Mouse (Mus musculus) liver, embryonic 12.5 days (tissue): ENCODE results near the gene Ttc28. TPM values are rescaled to one million over a fixed set of nuclear protein-coding genes. Genes with fewer than 3 reads are reported as not detected.

ENCODE experiments used
- ATAC-seq: fragments of 200-750 bp; cut with Nextera tagmentation; 2 replicates; pipeline ENCODE4 v1.8.0; 2017; ENCODE audit warnings: moderate number of reproducible peaks, mild to moderate bottlenecking, moderate library complexity
- H3K27ac ChIP-seq: fragments of 300-500 bp; sonication (generic); 2 replicates; pipeline ENCODE4 v1.5.1; 2016; ENCODE audit warnings: mild to moderate bottlenecking
- H3K27me3 ChIP-seq: fragments of 300-500 bp; sonication (generic); replicated peaks from 2 replicates; pipeline ENCODE4 v1.6.1; 2016; ENCODE audit warnings: mild to moderate bottlenecking, moderate library complexity
- H3K36me3 ChIP-seq: fragments of 300-500 bp; sonication (generic); 2 replicates; pipeline ENCODE4 v1.6.1; 2016; ENCODE audit warnings: mild to moderate bottlenecking, moderate library complexity
- H3K4me1 ChIP-seq: fragments of 300-500 bp; sonication (generic); 2 replicates; pipeline ENCODE4 v1.6.1; 2016
- H3K4me2 ChIP-seq: fragments of 300-500 bp; sonication (generic); 2 replicates; pipeline ENCODE4 v1.6.1; 2016; ENCODE audit warnings: mild to moderate bottlenecking, moderate library complexity
- H3K4me3 ChIP-seq: fragments of 300-500 bp; sonication (generic); 2 replicates; pipeline ENCODE4 v1.5.1; 2016; ENCODE audit warnings: mild to moderate bottlenecking, moderate library complexity
- H3K9ac ChIP-seq: fragments of 300-500 bp; sonication (generic); 2 replicates; pipeline ENCODE4 v1.6.1; 2016; ENCODE audit warnings: mild to moderate bottlenecking, moderate library complexity
- H3K9me3 ChIP-seq: fragments of 300-500 bp; sonication (generic); replicated peaks from 2 replicates; pipeline ENCODE4 v1.6.1; 2016; ENCODE audit warnings: mild to moderate bottlenecking, moderate library complexity
- WGBS: fragments of 180-500 bp; shearing (Covaris S2); methylation state at CpG from one replicate; pipeline ENCODE4 v1.1.7; 2016; ENCODE audit not compliant: insufficient replicate concordance; 5-methylcytosine and 5-hydroxymethylcytosine counted together
- polyA plus RNA-seq: library from polyadenylated mRNA; unstranded; fragments of >200 nt; fragmentation: Nextera tagmentation; extraction: Ambion mirVana; gene quantifications from 2 replicates; pipeline ENCODE4 v1.2.1, GENCODE M21; 2016

The Ttc28 gene
- polyA plus RNA-seq, 1 experiment from 2014 or later, result 1.8 TPM

DNA sequence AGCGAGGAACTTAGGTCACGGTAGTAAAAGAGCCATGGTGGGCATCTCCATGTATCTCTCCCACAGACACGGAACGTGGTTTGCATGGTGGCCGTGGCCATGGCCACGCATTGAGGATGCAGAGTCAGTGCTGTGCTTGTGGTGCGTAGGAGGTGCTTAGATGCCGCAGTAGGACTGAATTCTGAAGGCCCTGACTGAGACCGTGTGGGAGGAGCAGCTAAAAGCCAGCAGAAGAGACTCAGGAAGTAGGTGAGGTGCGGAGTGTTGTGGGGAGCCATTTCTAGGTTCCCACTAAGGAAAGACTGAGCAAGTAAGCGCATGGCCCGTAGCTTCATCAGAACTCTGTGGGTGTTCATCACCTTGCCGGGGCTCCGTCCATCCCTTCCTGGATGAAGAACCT, 271.0 kb downstream of the Ttc28 start:
- WGBS, result 79% methylated on average over 14 of the region's 14 CpGs
- no peak overlapping the region for H3K4me3 ChIP-seq
- no peaks in the 10 kb centered on the region for H3K27me3 ChIP-seq
- H3K9me3 ChIP-seq, result no peaks in the 10 kb centered on the region
- no peak for ATAC-seq
- no peak overlapping the region for H3K27ac ChIP-seq
- no peaks in the 10 kb centered on the region for H3K4me1 ChIP-seq
- H3K9ac ChIP-seq, result no peak overlapping the region
- no peak overlapping the region for H3K4me2 ChIP-seq
- H3K36me3 ChIP-seq, result no peaks in the 10 kb centered on the region

DNA sequence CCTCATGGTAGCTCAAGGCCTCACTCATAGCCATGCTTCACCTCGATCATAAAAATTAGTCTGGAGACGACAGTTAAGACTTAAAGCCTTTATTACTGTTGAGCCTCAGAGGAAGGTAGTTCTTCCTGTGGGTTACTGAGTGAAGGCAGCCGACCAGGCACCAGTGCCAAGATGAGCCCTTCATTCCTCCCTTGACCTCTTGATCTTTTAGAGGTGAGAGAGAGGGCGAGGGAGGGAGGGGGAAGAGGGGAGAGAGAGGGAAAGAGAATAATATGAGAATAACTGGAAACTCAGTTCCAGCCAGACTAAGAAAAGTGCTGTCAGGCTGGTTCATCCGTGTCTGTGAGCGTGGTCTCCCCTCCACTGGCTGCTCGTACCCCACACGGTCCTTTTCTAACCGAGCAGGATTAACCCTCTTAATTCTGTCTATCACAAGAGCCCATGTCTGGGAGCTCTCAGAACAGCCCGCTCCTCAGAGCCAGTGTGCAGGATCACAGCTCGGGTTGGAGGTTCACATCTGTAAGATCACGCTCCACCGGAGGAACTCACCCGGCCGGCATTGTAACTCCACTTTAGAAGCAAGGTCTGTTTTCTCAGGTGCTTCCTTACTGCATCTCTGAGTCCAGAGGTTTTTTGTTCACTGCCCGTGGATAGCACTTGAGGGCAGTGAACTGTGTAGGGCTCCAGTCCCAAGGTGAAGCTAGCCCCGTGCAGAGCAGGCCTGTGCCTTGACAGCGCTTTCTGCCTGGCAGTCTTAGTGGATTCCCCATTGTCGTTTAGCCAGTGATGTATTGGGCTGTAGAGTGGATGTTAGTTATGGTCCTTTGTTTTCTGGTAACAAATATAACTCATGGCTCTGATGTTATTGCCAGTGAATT, 272.5 kb downstream of the Ttc28 start:
- ATAC-seq, result no peak
- Histone ChIP-seq H3K4me1 (no peaks in the 10 kb centered on the region), H3K4me3 (no peak overlapping the region), H3K9ac (no peak overlapping the region), H3K27ac (no peak overlapping the region), H3K36me3 (no peaks in the 10 kb centered on the region), H3K9me3 (no peaks in the 10 kb centered on the region), H3K4me2 (no peak overlapping the region), H3K27me3 (no peaks in the 10 kb centered on the region)
- WGBS, result 63% methylated on average over 19 of the region's 19 CpGs

DNA sequence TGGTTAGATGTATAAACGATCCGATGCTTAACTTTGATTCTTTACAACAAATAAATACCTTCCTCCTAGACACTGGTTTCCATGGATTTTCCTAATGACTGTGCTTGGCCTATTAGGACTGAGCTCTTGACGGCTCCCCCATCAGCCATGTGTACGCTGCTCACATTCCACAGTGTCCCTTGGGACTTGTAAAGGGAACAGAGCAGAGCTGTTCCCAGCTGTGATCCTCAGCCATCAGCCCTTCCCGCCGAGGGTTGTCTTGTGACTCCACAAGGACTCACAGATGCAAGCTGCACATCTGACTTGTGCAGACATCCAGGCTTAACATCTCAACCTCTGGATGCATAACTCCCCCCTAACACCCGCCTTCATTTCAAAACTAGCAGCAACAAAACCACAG, 275.0 kb downstream of the Ttc28 start:
- 68% methylated on average over 7 of the region's 7 CpGs for WGBS
- H3K27ac ChIP-seq, result no peak overlapping the region
- no peak for ATAC-seq

DNA sequence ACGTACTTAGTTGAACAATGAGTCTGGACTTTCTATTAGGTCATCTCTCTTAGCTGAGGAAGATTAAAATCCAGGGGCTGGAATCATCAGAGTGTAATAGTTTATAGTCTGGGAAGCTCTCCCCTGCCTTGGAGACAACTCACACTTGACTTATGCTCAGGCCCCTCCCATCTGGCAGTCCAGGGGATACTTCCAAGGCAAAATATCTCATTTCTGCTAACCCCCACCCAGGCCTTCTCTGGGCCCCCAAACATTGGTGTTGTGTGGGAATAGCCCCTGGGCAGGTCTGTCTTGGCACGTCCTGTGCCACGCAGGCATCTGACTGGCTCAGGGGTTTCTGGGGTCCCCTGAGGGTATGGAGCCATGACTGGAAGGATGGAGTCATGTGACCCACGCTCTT, 275.7 kb downstream of the Ttc28 start:
- ATAC-seq, result no peak
- no peaks in the 10 kb centered on the region for H3K36me3 ChIP-seq
- peaks cover 6% of the 10 kb centered on the region for H3K4me1 ChIP-seq
- WGBS, result 71% methylated on average over 4 of the region's 4 CpGs
- no peaks in the 10 kb centered on the region for H3K9me3 ChIP-seq
- no peak overlapping the region for H3K4me2 ChIP-seq
- no peaks in the 10 kb centered on the region for H3K27me3 ChIP-seq
- H3K4me3 ChIP-seq, result no peak overlapping the region
- H3K27ac ChIP-seq, result no peak overlapping the region
- no peak overlapping the region for H3K9ac ChIP-seq

More for the DNA sequence above, 275.0 kb downstream of the Ttc28 start:
- no peak overlapping the region for H3K9ac ChIP-seq
- H3K27me3 ChIP-seq, result no peaks in the 10 kb centered on the region
- no peaks in the 10 kb centered on the region for H3K9me3 ChIP-seq
- H3K36me3 ChIP-seq, result no peaks in the 10 kb centered on the region
- no peak overlapping the region for H3K4me3 ChIP-seq
- no peak overlapping the region for H3K4me2 ChIP-seq
- no peaks in the 10 kb centered on the region for H3K4me1 ChIP-seq

DNA sequence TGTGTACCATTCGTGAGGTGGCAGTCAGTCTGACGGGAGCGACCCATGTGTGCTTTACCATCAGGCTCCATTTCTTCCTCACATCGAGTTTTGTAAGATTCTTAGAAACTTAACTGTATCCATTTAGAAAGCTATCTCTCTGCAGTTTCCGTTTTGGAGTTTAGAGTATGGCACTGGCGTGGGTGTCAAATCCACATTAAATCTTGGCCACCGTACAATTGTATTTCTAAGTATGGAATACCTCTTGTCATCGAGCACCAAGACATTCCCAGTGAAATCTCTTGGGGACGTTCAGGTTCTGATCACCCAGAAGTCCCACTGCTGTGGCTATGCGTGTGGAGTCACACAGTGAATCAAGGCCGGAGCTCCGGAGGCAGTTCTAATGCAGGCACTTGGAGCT, 276.3 kb downstream of the Ttc28 start:
- Histone ChIP-seq H3K36me3 (no peaks in the 10 kb centered on the region), H3K4me3 (no peak overlapping the region), H3K27me3 (no peaks in the 10 kb centered on the region), H3K9me3 (no peaks in the 10 kb centered on the region), H3K4me2 (no peak overlapping the region), H3K4me1 (peaks cover 9% of the 10 kb centered on the region), H3K27ac (no peak overlapping the region), H3K9ac (no peak overlapping the region)
- no peak for ATAC-seq
- 68% methylated on average over 12 of the region's 12 CpGs for WGBS

DNA sequence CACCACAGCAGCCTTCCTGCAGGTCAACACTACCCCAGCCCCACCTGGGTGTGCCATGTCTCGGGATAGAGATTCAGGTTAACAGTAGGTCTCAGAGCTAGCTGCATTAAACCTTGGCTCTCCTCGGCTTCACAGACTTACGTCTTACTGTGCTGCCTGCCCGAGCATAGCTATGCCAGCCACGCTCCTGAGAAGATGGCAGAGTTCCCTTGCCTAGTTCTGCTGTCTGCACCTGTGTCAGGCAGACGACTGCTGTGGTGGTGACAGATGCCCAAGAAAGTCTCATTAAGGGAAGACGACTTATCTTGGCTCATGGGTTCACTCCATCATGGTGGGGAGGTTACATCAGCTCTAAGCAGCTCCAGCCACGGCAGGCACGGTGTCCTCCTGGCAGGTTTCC, 278.7 kb downstream of the Ttc28 start:
- no peak for ATAC-seq
- Histone ChIP-seq H3K9ac (no peak overlapping the region), H3K4me2 (no peak overlapping the region), H3K27ac (no peak overlapping the region), H3K4me1 (peaks cover 15% of the 10 kb centered on the region), H3K36me3 (no peaks in the 10 kb centered on the region), H3K27me3 (0 out of 2 replicates have a peak, but pooled peaks cover 4% of the 10 kb centered on the region), H3K4me3 (no peak overlapping the region), H3K9me3 (no peaks in the 10 kb centered on the region)
- WGBS, result 72% methylated on average over 9 of the region's 9 CpGs

DNA sequence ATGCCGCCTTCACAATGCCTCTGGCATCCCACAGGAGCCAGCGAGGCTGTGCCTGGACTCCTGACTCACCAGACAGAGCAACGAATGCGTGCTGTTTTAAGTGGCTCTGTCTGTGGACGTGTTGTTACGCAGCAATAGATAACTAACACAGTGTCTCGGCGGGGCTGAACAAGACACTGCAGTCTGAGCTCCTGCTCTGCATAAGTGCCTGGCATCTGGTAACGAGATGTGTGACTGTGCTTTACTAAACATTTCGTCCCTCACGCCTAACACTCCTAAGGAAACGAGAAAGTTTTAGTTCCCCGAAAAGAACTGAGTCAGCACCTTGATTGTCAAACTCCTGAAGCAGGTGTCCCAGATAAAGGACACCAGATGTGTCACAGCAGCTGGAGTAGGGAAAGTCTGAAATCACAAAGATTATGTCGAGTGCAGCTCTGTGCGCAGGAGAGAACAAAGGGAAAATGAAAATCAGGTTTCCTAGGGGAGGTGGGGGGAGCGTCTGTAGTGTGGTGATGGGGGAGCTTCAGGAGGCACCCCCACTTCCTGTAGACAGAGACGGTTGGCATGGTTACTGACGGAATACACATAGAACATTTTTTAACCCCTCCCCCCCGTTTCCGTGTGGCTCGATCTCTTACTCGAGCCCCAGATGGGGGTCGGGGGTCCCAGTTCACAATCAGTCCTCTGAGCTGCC, 280.2 kb downstream of the Ttc28 start:
- H3K4me1 ChIP-seq, result peaks cover 15% of the 10 kb centered on the region
- no peaks in the 10 kb centered on the region for H3K9me3 ChIP-seq
- no peak overlapping the region for H3K9ac ChIP-seq
- H3K27ac ChIP-seq, result no peak overlapping the region
- H3K36me3 ChIP-seq, result no peaks in the 10 kb centered on the region
- 0 out of 2 replicates have a peak, but pooled peaks cover 4% of the 10 kb centered on the region for H3K27me3 ChIP-seq
- no peak overlapping the region for H3K4me3 ChIP-seq
- WGBS, result 51% methylated on average over 23 of the region's 23 CpGs
- H3K4me2 ChIP-seq, result peak overlapping the region; percentile 3; the same call in 1 of the 2 replicates
- 0 out of 2 replicates have a peak, but pooled peaks have one; percentile 18 for ATAC-seq

DNA sequence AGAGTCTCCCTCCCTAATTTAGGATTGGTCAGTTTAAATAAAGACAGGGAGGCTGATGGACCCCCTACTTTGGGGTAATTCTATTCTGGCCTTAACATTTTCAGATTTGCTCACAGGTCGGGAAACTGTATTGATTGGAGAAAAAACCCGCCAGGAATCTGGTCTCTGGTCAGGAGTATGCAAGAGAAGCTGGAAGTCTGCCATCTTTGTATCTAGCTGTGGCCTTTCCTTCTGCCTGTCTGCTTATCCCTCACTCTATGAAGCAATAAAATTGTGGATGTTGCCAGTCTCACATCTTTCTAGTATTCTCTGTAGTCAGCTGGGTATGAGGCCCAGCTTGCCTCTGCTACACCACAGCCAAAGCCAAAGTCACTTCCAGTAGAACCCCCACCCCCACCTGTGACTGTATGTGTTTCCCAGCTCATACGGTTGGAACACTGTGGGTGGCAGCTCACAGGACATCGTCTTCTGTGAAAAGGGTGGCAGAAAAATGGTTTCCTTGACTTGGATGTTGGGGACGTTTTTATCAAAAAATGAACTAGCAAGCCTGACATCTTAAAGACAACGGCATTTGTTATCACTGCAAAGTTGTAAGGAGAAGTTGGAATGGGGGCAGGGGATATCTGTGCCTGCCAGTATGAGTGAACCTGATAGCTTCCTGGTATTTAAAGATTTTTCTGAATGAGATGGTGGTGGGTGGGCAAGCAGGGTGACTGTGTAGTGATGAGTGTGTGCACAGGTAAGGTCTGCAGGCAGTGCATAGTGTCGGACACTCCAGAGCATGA, 281.7 kb downstream of the Ttc28 start:
- Histone ChIP-seq H3K9ac (no peak overlapping the region), H3K36me3 (no peaks in the 10 kb centered on the region), H3K27ac (no peak overlapping the region), H3K4me3 (no peak overlapping the region), H3K4me1 (peaks cover 16% of the 10 kb centered on the region), H3K27me3 (0 out of 2 replicates have a peak, but pooled peaks cover 4% of the 10 kb centered on the region), H3K9me3 (no peaks in the 10 kb centered on the region), H3K4me2 (no peak overlapping the region)
- no peak for ATAC-seq
- 36% methylated on average over 7 of the region's 7 CpGs for WGBS

DNA sequence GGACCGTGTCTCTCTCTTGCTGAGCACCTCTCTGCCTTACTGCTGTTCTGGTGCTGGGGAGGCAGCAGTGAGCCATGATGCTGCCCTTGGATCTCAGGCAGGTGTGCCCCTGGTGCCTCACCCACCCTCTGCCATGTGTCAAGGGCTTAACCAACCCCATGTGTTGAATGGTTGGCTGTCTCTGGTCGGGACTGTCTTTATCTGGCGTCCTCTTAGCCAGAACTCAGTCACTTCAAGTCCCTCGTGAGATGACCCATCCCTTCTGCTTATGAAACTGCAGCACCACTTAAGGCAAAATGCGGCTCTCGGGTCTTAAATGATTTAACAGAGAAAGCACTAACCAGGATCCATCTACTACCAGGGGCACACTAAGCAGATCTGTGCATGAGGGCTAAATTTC, 283.3 kb downstream of the Ttc28 start:
- Histone ChIP-seq H3K9me3 (no peaks in the 10 kb centered on the region), H3K27ac (no peak overlapping the region), H3K36me3 (no peaks in the 10 kb centered on the region), H3K9ac (no peak overlapping the region), H3K4me2 (no peak overlapping the region), H3K27me3 (0 out of 2 replicates have a peak, but pooled peaks cover 4% of the 10 kb centered on the region), H3K4me3 (no peak overlapping the region), H3K4me1 (peaks cover 18% of the 10 kb centered on the region)
- WGBS, result 49% methylated on average over 6 of the region's 6 CpGs
- ATAC-seq, result no peak

DNA sequence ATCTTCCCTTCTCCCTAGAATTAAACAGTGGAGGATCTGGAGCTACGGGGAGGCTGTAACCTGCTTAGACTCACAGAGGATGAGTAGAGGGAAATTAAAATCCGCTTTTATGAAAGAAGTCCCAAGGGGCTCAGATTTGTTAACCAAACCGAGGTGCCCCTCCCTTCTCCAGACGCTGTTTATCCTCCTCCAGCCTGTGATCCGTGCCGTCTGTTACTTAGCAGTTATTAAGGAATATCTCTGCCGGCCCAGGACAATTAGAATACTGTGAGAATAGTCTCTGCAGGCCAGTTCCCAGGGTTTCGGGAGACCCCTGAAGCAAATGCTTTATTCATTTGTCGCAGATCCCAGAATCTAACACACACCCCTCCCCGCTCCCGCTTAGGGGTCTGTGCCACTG, 283.8 kb downstream of the Ttc28 start:
- Histone ChIP-seq H3K27ac (no peak overlapping the region), H3K9ac (no peak overlapping the region), H3K36me3 (no peaks in the 10 kb centered on the region), H3K4me3 (no peak overlapping the region), H3K4me2 (no peak overlapping the region), H3K4me1 (peaks cover 18% of the 10 kb centered on the region), H3K27me3 (0 out of 2 replicates have a peak, but pooled peaks cover 4% of the 10 kb centered on the region), H3K9me3 (no peaks in the 10 kb centered on the region)
- 66% methylated on average over 11 of the region's 11 CpGs for WGBS
- ATAC-seq, result no peak

DNA sequence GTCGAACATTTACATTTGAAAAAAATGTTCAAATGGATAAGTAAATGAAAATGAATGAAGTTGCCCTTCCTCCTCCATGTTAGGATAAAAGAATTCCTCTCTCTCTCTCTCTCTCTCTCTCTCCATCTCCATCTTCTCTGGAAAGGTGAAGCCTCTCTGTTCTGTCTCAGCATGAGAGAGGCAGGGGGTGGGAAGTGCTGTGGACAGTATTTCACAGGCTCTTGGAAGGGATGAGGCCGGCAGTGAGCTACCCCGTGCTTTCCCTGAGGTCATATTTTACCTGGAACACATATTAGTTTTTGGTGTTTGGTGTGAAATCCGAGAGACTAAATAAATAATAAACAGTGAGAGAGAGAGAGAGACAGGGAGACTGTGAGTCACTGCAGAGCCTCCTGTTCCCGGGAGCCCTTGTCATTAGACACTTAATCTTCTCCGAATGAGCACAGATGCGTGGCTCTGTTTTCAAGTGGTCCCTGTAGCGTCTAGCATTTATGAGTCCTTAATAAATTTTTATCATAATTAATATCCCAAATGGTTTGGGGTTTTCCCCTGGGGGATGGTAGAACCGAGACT, 284.8 kb downstream of the Ttc28 start:
- no peak for ATAC-seq
- no peak overlapping the region for H3K9ac ChIP-seq
- no peak overlapping the region for H3K27ac ChIP-seq
- H3K27me3 ChIP-seq, result 0 out of 2 replicates have a peak, but pooled peaks cover 4% of the 10 kb centered on the region
- no peak overlapping the region for H3K4me2 ChIP-seq
- no peaks in the 10 kb centered on the region for H3K9me3 ChIP-seq
- no peaks in the 10 kb centered on the region for H3K36me3 ChIP-seq
- 57% methylated on average over 9 of the region's 9 CpGs for WGBS
- no peak overlapping the region for H3K4me3 ChIP-seq
- peaks cover 18% of the 10 kb centered on the region for H3K4me1 ChIP-seq
